Mouse (Mus musculus) liver, embryonic 13.5 days (tissue): ENCODE measurements at regions not wholly inside any gene's neighbourhood (a gene's known extent, or its start where the extent isn't known, plus 50 kb on each side); places are given as distances from the start of the nearest gene placed in this dataset.

Experiments used
- ATAC-seq: fragments of 200-750 bp; cut with Nextera tagmentation; 2 replicates; pipeline ENCODE4 v1.8.0; 2017; ENCODE audit warnings: low read depth, mild to moderate bottlenecking, moderate number of reproducible peaks, moderate library complexity
- DNase-seq: peaks from one replicate; pipeline ENCODE4 v3.0.0; 2022
- H3K27ac ChIP-seq: fragments of 300-500 bp; sonication (generic); 2 replicates; pipeline ENCODE4 v1.5.1; 2015; ENCODE audit warnings: moderate library complexity, mild to moderate bottlenecking, inconsistent platforms
- H3K27me3 ChIP-seq: fragments of 300-500 bp; sonication (generic); 2 replicates; pipeline ENCODE4 v1.6.1; 2015; ENCODE audit warnings: mild to moderate bottlenecking, inconsistent platforms
- H3K36me3 ChIP-seq: fragments of 300-500 bp; sonication (generic); 2 replicates; pipeline ENCODE4 v1.6.1; 2015; ENCODE audit warnings: mild to moderate bottlenecking, inconsistent platforms
- H3K4me1 ChIP-seq: fragments of 300-500 bp; sonication (generic); replicated peaks from 2 replicates; pipeline ENCODE4 v1.6.1; 2015; ENCODE audit warnings: inconsistent platforms
- H3K4me2 ChIP-seq: fragments of 300-500 bp; sonication (generic); 2 replicates; pipeline ENCODE4 v1.6.1; 2015; ENCODE audit warnings: inconsistent platforms, mild to moderate bottlenecking, moderate library complexity
- H3K4me3 ChIP-seq: fragments of 300-500 bp; sonication (generic); replicated peaks from 2 replicates; pipeline ENCODE4 v1.5.1; 2015; ENCODE audit warnings: mild to moderate bottlenecking, inconsistent platforms
- H3K9ac ChIP-seq: fragments of 300-500 bp; sonication (generic); 2 replicates; pipeline ENCODE4 v1.6.1; 2015; ENCODE audit warnings: mild to moderate bottlenecking, inconsistent platforms
- H3K9me3 ChIP-seq: fragments of 300-500 bp; sonication (generic); replicated peaks from 2 replicates; pipeline ENCODE4 v1.6.1; 2016; ENCODE audit warnings: inconsistent platforms
- WGBS: fragments of 180-500 bp; shearing (Covaris S2); methylation state at CpG from one replicate; pipeline ENCODE4 v1.1.7; 2015; ENCODE audit not compliant: insufficient replicate concordance; 5-methylcytosine and 5-hydroxymethylcytosine counted together

- no peak for DNase-seq
- H3K4me3 ChIP-seq: no peak overlapping the region
- no peak overlapping the region for H3K4me2 ChIP-seq
- no peak overlapping the region for H3K27ac ChIP-seq
- no peaks in the 10 kb centered on the region for H3K36me3 ChIP-seq
- H3K9ac ChIP-seq: no peak overlapping the region
- no peaks in the 10 kb centered on the region for H3K4me1 ChIP-seq
- H3K9me3 ChIP-seq: no peaks in the 10 kb centered on the region
- no peaks in the 10 kb centered on the region for H3K27me3 ChIP-seq
- 50% methylated on average over 6 of the region's 6 CpGs for WGBS
- no peak for ATAC-seq
These were observed 458.4 kb downstream of the Cdh26 start for GRCm38 (mm10) chr2:178888704-178889103.

- DNase-seq (no peak), ATAC-seq (no peak)
- Histone ChIP-seq H3K4me1 (no peaks in the 10 kb centered on the region), H3K36me3 (no peaks in the 10 kb centered on the region), H3K27me3 (no peaks in the 10 kb centered on the region), H3K27ac (no peak overlapping the region), H3K9me3 (no peaks in the 10 kb centered on the region; the same call in 1 of the 2 replicates), H3K9ac (no peak overlapping the region), H3K4me2 (no peak overlapping the region), H3K4me3 (no peak overlapping the region)
- WGBS: 58% methylated on average over 5 of the region's 5 CpGs
These were observed 472.1 kb downstream of the Cdh26 start for GRCm38 (mm10) chr2:178902397-178902796.

- H3K27me3 ChIP-seq: no peaks in the 10 kb centered on the region
- no peaks in the 10 kb centered on the region for H3K9me3 ChIP-seq
- ATAC-seq (no peak), DNase-seq (no peak)
- H3K4me1 ChIP-seq: no peaks in the 10 kb centered on the region
- H3K36me3 ChIP-seq: no peaks in the 10 kb centered on the region
- 70% methylated on average over 7 of the region's 7 CpGs for WGBS
- no peak overlapping the region for H3K4me3 ChIP-seq
- no peak overlapping the region for H3K9ac ChIP-seq
- no peak overlapping the region for H3K27ac ChIP-seq
- H3K4me2 ChIP-seq: no peak overlapping the region
These were observed 479.0 kb downstream of the Cdh26 start for GRCm38 (mm10) chr2:178909325-178909724.

GRCm38 (mm10) chr2:178911646-178912045, 481.3 kb downstream of the Cdh26 start:
- WGBS: 53% methylated on average over 3 of the region's 3 CpGs
- no peak overlapping the region for H3K4me2 ChIP-seq
- H3K27me3 ChIP-seq: no peaks in the 10 kb centered on the region
- ATAC-seq (no peak), DNase-seq (no peak)
- H3K9ac ChIP-seq: no peak overlapping the region
- H3K4me1 ChIP-seq: no peaks in the 10 kb centered on the region
- H3K36me3 ChIP-seq: no peaks in the 10 kb centered on the region
- no peaks in the 10 kb centered on the region for H3K9me3 ChIP-seq
- no peak overlapping the region for H3K27ac ChIP-seq
- H3K4me3 ChIP-seq: no peak overlapping the region

GRCm38 (mm10) chr2:178916316-178917033, 486.1 kb downstream of the Cdh26 start:
- 61% methylated on average over 6 of the region's 6 CpGs for WGBS
- H3K36me3 ChIP-seq: no peaks in the 10 kb centered on the region
- H3K4me1 ChIP-seq: no peaks in the 10 kb centered on the region
- no peak overlapping the region for H3K4me3 ChIP-seq
- DNase-seq (no peak), ATAC-seq (no peak)
- H3K9me3 ChIP-seq: no peaks in the 10 kb centered on the region; the same call in 1 of the 2 replicates
- H3K9ac ChIP-seq: no peak overlapping the region
- no peak overlapping the region for H3K27ac ChIP-seq
- H3K4me2 ChIP-seq: no peak overlapping the region
- no peaks in the 10 kb centered on the region for H3K27me3 ChIP-seq

- peaks cover 2% of the 10 kb centered on the region; the same call in 1 of the 2 replicates for H3K9me3 ChIP-seq
- no peak overlapping the region for H3K4me2 ChIP-seq
- H3K4me1 ChIP-seq: no peaks in the 10 kb centered on the region
- no peak overlapping the region for H3K4me3 ChIP-seq
- 50% methylated on average over 4 of the region's 4 CpGs for WGBS
- no peaks in the 10 kb centered on the region for H3K36me3 ChIP-seq
- H3K9ac ChIP-seq: no peak overlapping the region
- H3K27ac ChIP-seq: no peak overlapping the region
- no peaks in the 10 kb centered on the region for H3K27me3 ChIP-seq
- DNase-seq (no peak), ATAC-seq (no peak)
These were observed 494.3 kb downstream of the Cdh26 start for GRCm38 (mm10) chr2:178924456-178925115.

- 63% methylated on average over 13 of the region's 13 CpGs for WGBS
- no peaks in the 10 kb centered on the region for H3K4me1 ChIP-seq
- ATAC-seq (no peak), DNase-seq (no peak)
- H3K4me3 ChIP-seq: no peak overlapping the region
- H3K27me3 ChIP-seq: no peaks in the 10 kb centered on the region
- H3K9ac ChIP-seq: no peak overlapping the region
- H3K36me3 ChIP-seq: no peaks in the 10 kb centered on the region
- H3K9me3 ChIP-seq: 0 out of 2 replicates have a peak, but pooled peaks cover 1% of the 10 kb centered on the region
- no peak overlapping the region for H3K4me2 ChIP-seq
- no peak overlapping the region for H3K27ac ChIP-seq
These were observed 496.8 kb downstream of the Cdh26 start for GRCm38 (mm10) chr2:178927038-178927660.

GRCm38 (mm10) chr2:178929033-178929432, 498.7 kb downstream of the Cdh26 start:
- Histone ChIP-seq H3K27ac (no peak overlapping the region), H3K36me3 (no peaks in the 10 kb centered on the region), H3K4me2 (no peak overlapping the region), H3K4me3 (no peak overlapping the region), H3K4me1 (no peaks in the 10 kb centered on the region), H3K9ac (no peak overlapping the region), H3K27me3 (no peaks in the 10 kb centered on the region), H3K9me3 (no peaks in the 10 kb centered on the region)
- DNase-seq (no peak), ATAC-seq (no peak)
- 64% methylated on average over 6 of the region's 6 CpGs for WGBS

GRCm38 (mm10) chr2:178930125-178930524, 499.8 kb downstream of the Cdh26 start:
- Histone ChIP-seq H3K4me3 (no peak overlapping the region), H3K27me3 (no peaks in the 10 kb centered on the region), H3K4me2 (no peak overlapping the region), H3K4me1 (no peaks in the 10 kb centered on the region), H3K9me3 (no peaks in the 10 kb centered on the region), H3K9ac (no peak overlapping the region), H3K27ac (no peak overlapping the region), H3K36me3 (no peaks in the 10 kb centered on the region)
- 43% methylated on average over 2 of the region's 2 CpGs for WGBS
- no peak for DNase-seq
- ATAC-seq: no peak

GRCm38 (mm10) chr2:178948471-178948870, 493.8 kb upstream of the Cdh4 start:
- Histone ChIP-seq H3K4me1 (no peaks in the 10 kb centered on the region), H3K9ac (no peak overlapping the region), H3K36me3 (no peaks in the 10 kb centered on the region), H3K27me3 (no peaks in the 10 kb centered on the region), H3K9me3 (no peaks in the 10 kb centered on the region), H3K4me2 (no peak overlapping the region), H3K4me3 (no peak overlapping the region), H3K27ac (no peak overlapping the region)
- ATAC-seq (no peak), DNase-seq (no peak)
- WGBS: 66% methylated on average over 6 of the region's 6 CpGs

GRCm38 (mm10) chr2:178949103-178949502, 493.1 kb upstream of the Cdh4 start:
- 32% methylated on average over 4 of the region's 4 CpGs for WGBS
- H3K27ac ChIP-seq: no peak overlapping the region
- ATAC-seq: no peak
- no peak overlapping the region for H3K4me2 ChIP-seq
- H3K27me3 ChIP-seq: no peaks in the 10 kb centered on the region
- H3K9me3 ChIP-seq: no peaks in the 10 kb centered on the region
- no peaks in the 10 kb centered on the region for H3K4me1 ChIP-seq
- H3K36me3 ChIP-seq: no peaks in the 10 kb centered on the region
- no peak for DNase-seq
- no peak overlapping the region for H3K4me3 ChIP-seq
- no peak overlapping the region for H3K9ac ChIP-seq
